Mouse (Mus musculus) ES-CJ7 (cell line): Measurements from ENCODE around the gene E130311K13Rik.

ENCODE experiments used
- DNase-seq: peaks from one replicate; pipeline ENCODE4 v3.0.0; 2011; ENCODE audit warnings: low read depth, low spot score

E130311K13Rik gene

DNA sequence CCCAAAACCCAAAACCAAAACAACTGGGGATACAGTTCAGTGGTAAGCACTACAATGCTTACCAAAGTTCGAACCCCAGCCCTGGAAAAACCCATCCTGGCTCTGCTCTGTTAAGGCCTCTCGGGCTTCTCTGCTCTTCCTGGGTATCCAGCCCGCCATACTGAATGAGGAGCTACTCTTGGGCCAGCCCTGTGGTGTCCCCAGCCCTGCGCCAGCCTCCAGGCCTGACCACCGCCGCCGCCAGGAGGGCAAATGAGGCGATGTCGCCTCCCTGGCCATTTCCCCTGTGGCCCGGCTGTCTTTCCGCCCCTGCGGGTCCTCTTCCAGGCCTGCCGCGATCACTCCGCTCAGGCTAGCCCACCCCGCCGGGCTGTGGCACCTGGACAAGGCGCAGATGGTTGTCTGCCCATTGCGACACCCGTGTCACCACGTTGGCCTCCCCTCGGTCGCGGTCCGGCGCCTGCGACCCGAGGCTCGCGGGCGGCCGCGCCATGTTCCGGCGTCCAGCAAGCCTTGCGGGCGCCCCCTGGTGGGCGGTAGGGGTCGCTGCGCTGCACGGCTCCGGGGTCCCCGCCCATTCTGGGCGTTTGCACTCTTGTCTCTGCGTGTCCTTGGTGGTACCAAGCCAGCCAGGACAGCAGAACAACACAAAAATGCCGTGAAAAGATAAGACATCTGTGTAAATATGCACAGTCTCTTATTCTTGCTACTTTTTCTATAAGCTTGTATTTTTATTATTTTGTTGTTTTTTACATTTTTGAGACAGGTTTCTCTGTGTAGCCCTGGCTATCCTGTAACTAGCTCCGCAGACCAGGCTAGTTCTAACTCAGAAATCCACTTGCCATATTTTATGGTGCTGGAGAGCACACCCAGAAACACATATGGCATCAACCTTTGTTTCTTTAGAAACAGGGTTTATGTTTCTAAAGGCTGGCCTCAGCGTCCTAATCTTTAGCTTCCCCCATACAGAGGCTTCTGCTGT is at the start of gene E130311K13Rik:
E130311K13Rik (minus strand) TSS at position 595 of the 982 bp plus-strand sequence.
- DNase-seq = peak; percentile 69

GRCm38 (mm10) chr3:63977895-63978294 is 48.6 kb upstream of the E130311K13Rik start:
- no peak for DNase-seq

- DNase-seq = peak; percentile 91
Observed at GRCm38 (mm10) chr3:63975955-63976908, 47.0 kb upstream of the E130311K13Rik start, which contains the start of gene Gmps. TSS of gene Gmps (plus strand) at chr3:63976106.

DNA sequence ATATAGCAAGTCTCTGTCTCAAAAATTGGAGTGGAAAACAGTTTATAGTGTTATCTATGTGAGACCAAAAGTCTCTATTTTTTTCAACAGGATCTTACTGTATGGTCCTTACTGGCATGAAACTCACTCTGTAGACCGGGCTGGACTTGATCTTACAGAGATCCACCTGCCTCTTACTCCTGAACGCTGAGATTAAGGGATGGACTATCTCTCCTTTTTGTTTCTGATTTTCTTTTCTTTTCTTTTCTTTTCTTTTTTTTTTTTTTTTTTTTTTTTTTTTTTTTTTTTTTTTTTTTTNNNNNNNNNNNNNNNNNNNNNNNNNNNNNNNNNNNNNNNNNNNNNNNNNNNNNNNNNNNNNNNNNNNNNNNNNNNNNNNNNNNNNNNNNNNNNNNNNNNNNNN is 36.7 kb upstream of the E130311K13Rik start:
- no peak for DNase-seq

- DNase-seq = no peak
Observed at GRCm38 (mm10) chr3:63964922-63965249, 35.6 kb upstream of the E130311K13Rik start.

DNA sequence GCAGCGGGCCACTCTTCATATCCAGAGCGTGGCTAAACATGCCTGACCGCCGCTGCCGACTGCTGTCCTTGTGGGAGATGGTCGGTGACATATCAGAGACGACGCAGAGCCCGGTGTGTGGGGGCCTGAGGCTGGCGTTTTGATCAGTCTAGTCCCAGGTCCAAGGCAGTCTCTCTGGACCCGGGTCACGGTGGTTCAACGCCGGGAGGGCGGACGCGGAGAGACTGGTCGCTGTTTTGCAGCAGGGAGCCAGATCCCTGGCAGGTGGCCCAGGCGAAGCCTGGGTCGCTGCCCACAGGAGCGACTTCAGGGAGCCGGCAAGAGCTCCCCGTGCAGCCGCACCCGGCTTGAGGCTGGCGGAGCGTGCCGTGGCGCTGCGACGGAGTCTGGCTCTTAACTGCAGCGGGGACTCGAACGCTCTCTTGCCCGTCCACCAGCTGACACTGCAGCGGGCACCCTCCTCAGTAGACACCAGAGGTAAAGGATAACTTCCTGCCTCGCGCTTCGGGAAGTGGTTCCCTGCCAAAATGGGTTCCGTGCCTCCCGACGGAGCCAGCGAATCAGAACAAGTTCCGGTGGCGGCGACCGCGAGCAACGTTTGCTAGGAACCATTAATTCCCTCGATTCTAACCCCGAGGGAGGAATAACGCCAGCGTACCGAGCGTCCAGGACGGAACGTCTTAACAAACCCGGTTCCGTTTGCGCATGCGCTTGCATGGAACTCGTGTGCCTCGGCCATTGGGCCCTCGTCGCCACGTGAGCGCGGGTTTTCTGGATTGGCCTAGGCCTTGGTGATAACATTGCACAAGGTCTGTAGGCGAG is 35.0 kb upstream of the E130311K13Rik start, which contains the start of gene Slc33a1:
Slc33a1 (minus strand) TSS at position 669 of the 822 bp plus-strand sequence.
- DNase-seq = peak; percentile 99

DNA sequence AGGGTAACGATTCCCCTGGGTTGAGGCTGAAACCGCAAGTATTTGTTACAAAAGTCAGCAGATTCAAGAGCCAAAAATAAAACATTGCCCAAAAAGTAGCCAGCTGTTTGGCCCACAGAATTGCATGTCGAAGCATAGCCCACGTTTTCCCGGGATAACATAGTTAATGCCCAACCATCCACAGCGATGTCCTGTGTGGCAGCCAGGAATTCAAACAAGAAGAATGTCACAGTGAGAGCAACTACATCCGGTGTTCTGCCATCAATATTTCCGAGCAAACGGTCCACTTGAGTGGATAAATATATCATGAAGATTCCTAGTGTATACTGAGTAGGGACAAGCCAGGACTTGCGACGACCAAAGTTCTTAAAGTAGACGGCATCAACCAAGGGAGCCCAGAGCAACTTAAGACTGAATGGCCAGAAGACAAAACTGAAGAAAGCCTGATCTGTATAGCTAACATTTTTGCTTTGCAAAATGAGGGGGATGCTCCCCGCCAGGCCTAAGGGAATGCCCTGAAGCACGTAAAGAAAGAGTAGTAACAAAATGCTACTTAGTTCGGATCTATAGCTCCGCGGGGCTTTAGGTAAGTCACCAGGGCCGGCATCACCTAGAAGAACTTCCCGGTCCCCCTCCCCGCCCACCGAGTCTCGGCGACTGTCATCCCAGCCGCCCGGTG is 34.3 kb upstream of the E130311K13Rik start:
- peak; percentile 8 for DNase-seq

DNA sequence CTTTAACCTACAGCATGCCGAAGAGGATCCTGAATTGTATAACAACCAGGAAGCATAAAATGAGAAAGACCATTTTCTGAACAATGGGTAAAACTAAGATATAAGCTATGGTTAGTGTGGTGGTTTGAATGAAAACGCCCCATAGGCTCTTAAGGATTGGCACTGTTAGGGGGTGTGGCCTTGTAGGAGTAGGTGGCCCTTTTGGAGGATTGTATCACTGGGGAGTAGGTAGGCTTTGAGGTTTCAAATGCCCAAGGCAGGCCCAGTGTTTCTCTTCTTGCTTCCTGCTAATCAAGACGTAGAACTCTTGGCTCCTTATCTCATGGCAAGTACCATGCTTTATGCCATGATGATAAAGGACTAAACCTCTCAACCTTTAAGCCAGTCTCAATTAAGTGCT is 20.6 kb upstream of the E130311K13Rik start:
- no peak for DNase-seq

GRCm38 (mm10) chr3:63941204-63941850 is 12.1 kb upstream of the E130311K13Rik start:
- no peak for DNase-seq

GRCm38 (mm10) chr3:63938928-63939327 is 9.7 kb upstream of the E130311K13Rik start:
- no peak for DNase-seq

DNA sequence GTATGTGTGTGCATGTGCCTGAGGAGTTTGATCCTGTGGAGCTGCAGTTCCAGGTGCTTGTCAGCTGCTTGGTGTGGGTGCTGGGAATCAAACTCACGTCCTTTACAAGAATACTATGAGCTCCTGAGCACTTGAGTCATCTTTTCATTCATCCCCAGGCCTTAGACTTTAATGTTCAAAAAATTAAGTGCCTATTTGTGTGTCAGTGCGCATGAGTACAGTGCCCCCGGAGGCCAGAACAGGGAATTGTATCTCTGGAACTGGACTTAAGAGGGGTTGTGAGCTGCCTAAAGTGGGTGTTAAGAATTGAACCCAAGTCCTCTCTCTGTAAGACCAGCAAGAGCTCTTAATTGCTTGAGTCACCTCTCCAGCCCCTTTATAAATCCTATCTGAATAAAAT is 9.6 kb downstream of the E130311K13Rik start:
- peak; percentile 38 for DNase-seq

- DNase-seq = no peak
Observed at GRCm38 (mm10) chr3:63910301-63910700, 19.0 kb downstream of the E130311K13Rik start.

GRCm38 (mm10) chr3:63905241-63905640 is 24.0 kb downstream of the E130311K13Rik start:
- no peak for DNase-seq

- no peak for DNase-seq
Observed at GRCm38 (mm10) chr3:63904157-63904556, 25.1 kb downstream of the E130311K13Rik start.

- peak; percentile 61 for DNase-seq
Observed at GRCm38 (mm10) chr3:63900021-63900571, 29.2 kb downstream of the E130311K13Rik start.

DNA sequence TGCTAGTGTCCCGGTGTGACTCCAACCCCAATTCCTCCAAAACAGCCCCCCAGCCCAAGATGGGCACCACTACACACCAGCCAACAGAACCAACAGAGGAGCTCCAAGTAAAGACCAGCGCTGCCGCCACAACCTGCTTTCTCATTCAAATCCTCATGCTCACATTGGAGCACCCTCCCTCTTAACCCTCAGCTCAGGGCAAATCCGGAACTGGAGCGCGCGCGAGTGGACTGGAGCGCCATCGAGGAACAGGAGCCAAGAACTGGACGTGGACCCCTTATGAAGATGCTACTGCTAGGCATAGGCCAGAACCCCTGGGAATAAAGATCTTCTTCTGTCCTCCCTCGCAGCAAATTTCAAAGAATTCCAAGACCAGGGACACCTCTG is 30.0 kb downstream of the E130311K13Rik start, which contains the start of gene Plch1:
Plch1 (minus strand) TSS at position 164 of the 387 bp plus-strand sequence.
- DNase-seq = peak; percentile 89

DNA sequence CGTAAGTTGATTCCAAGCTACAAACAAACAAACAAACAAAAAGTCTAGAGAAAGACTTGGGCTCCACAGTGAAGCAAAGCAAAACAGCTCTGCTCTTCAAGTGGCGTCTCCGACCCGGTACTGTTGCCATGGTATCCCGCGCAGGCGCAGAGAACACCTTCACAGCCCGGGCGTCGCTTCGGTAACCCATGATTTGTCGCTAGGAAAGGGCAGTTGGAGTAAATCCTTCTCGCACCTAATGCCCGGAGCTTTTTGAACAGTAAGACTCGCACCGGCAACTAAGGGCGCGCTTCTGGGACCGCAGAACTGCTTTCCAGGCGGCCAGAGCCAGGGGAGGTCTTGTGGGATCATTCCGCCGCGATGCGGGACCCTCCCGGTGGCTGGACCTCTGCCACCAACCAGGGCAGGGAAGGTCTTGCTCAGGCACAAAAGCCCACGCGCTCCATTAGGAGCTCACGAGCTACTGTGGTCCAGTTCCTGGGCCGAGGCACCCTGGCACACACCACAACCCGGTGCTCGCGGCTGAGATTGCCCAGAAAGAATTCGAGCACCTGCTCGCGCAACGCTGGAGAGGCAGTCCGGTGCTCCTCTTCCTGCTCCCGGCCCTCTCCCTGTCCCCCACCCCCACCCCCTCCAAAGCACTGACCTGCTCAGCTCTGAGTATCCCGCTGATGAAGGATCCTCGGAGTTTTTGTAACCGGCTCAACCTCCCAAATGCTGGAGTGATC is 30.5 kb downstream of the E130311K13Rik start:
- peak; percentile 90 for DNase-seq

- no peak for DNase-seq
Observed at GRCm38 (mm10) chr3:63897177-63897576, 32.1 kb downstream of the E130311K13Rik start.

- no peak for DNase-seq
Observed at GRCm38 (mm10) chr3:63896303-63896702, 33.0 kb downstream of the E130311K13Rik start.
